Mouse (Mus musculus) erythroblast, embryonic 14.5 days (primary cell): ENCODE results near the gene Chchd10.

ENCODE experiments used
- GATA1 ChIP-seq: IDR thresholded peaks from 2 replicates; pipeline ENCODE4 v1.6.1; 2012; ENCODE audit warnings: low read length, inconsistent platforms, mixed read lengths
- TAL1 ChIP-seq: IDR thresholded peaks from 3 replicates; pipeline ENCODE4 v1.6.1; 2012; ENCODE audit warnings: low read length, inconsistent platforms, mixed read lengths

DNA sequence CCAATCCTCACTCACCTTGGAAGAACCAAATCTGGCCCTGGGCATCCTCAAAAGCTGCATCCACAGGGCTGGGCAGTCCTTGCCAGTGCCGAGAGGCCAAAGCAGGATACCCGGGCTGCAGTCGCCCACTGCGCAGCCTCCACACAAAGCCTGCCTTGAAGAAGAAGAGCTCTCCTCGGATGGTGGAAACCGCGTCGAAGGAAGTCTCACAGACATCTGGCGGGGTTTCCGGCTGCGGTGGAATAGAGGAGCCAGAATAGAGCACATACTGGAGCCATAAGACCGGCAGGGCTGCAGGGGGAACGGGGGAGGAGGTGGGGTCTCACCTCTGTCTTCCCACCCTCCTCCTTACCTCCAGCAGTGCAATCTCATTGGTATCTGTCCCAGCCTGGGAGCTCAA, 6.5 kb upstream of the Chchd10 start:
- TF ChIP-seq TAL1 (no peak), GATA1 (no peak)
